Mouse (Mus musculus) brain, embryonic 14.5 days (tissue): ENCODE measurements around the gene Gm10320.

Source experiments
- CTCF ChIP-seq: fragments of 200-500 bp; IDR thresholded peaks from 2 replicates; pipeline ENCODE4 v1.5.1; 2012; ENCODE audit warnings: inconsistent platforms, mild to moderate bottlenecking, moderate library complexity, borderline replicate concordance; ENCODE audit not compliant: insufficient read depth, insufficient read length; ENCODE audit errors: extremely low read depth
- POLR2A ChIP-seq: fragments of 200-500 bp; IDR thresholded peaks from 2 replicates; pipeline ENCODE4 v1.6.1; 2012; ENCODE audit warnings: mild to moderate bottlenecking, inconsistent platforms, borderline replicate concordance; ENCODE audit not compliant: poor library complexity, insufficient read depth, insufficient read length, severe bottlenecking; ENCODE audit errors: extremely low read depth

- TF ChIP-seq CTCF (no peak), POLR2A (no peak)
Measured at GRCm38 (mm10) chr13:98502236-98502812, 10.5 kb upstream of the Gm10320 start.
